Mouse (Mus musculus): Measurements from ENCODE around the gene Krtcap2.

The Krtcap2 gene

DNA sequence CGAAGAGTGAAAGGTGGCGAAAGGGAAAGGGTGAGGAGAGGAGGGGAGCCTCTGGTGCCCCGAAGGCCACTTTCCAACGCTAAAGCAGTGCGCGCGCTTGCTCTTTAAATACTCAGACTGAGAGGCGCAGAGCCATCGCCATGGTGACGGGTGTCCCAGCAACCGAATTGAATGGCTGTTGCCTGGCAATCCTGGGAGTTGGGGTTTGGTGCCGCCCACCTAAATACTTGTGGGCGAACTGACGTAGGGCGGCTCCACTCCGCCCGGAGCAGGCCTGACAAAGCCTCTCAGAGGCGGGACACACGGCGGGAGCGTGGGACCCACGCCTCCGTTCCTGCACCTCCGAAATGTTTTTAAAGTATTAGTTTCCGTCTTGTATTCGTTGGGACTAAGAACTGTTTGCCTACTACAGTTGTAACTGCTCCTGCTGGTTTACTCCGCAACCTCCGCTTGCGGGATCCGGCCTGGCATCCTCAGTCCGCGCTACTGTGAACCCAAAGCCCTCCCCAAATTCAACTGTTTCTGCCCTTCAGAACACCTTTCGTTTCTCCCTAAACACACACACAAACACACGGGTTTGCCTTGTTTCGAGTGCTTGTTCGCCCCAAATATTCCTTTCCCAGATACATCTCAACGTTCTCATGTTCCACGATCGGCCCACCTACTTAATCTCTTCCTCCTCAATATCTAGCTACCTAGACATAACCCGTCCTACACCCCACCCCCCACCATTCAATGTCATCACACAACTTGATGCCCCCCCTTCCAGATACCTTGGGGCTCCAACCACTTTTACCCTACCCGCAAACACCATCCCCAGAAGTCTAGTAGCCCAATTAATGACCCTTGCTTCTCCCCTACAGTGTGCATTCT, 18.2 kb upstream of the Krtcap2 start:
- H3K27me3 ChIP-seq (ENCODE audit: insufficient read depth, low read length), result peaks cover 18% of the 10 kb centered on the region
- no peaks in the 10 kb centered on the region for H3K9me3 ChIP-seq (ENCODE audit: low read length)
- peaks cover 16% of the 10 kb centered on the region for H3K36me3 ChIP-seq (ENCODE audit: insufficient read depth, low read length)
- H3K4me3 ChIP-seq (replicated peaks; ENCODE audit: low read length), result peak overlapping the region; percentile 80
- TF ChIP-seq NANOG (IDR thresholded peaks at IDR 0.05; ENCODE audit: borderline replicate concordance, low read length) (no peak), POU5F1 (IDR thresholded peaks at IDR 0.05; ENCODE audit: borderline replicate concordance, low read length) (no peak), CTCF (conservative IDR thresholded peaks at IDR 0.05; ENCODE audit: low read length) (no peak)
- peaks cover 78% of the 10 kb centered on the region for H3K4me1 ChIP-seq (replicated peaks; ENCODE audit: low read depth, low read length)

DNA sequence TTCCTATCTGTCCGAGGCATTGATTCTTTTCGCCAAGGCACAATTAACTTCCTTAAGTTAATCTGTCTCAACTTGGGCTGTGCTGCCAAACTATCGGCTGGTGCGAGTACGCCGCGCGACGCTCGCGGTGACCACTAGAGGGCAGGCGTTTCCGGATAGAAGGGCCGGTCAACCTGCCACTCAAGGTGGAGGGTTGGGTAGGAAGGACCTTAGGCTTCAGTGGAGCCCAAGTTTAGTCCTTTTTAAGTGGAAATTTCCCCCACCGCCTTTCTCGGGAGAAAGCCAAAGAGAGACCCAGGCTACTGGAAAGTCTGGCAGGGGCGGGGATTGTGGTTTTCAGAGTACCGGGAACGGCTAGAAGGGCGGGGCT, 17.6 kb upstream of the Krtcap2 start:
- Histone ChIP-seq H3K4me3 (replicated peaks; ENCODE audit: low read length) (peak overlapping the region; percentile 80), H3K36me3 (ENCODE audit: insufficient read depth, low read length) (peaks cover 9% of the 10 kb centered on the region), H3K9me3 (ENCODE audit: low read length) (no peaks in the 10 kb centered on the region), H3K4me1 (replicated peaks; ENCODE audit: low read depth, low read length) (peaks cover 81% of the 10 kb centered on the region), H3K27me3 (ENCODE audit: insufficient read depth, low read length) (peaks cover 21% of the 10 kb centered on the region)
- TF ChIP-seq CTCF (conservative IDR thresholded peaks at IDR 0.05; ENCODE audit: low read length) (peak; percentile 91), NANOG (IDR thresholded peaks at IDR 0.05; ENCODE audit: borderline replicate concordance, low read length) (no peak)

DNA sequence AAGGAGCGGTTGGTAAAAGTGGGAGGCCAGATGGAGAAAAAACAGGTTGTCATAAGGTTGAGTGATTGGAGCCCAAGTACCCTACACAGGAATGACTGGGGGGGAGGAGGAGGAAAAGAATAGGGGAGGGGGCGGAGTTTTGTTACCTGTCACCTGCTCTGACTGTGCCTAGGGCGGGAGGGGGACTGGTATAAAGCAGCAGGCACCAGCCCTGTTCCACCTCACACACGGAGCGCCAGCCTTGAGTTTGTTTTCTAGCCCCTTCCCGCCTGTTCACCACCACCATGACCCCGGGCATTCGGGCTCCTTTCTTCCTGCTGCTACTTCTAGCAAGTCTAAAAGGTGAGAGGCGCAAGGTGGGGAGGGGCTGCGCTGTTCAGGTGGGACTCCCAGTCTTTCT, 16.9 kb upstream of the Krtcap2 start, which contains the start of gene Muc1:
TSS of gene Muc1 (plus strand) at position 222 of the 400 bp plus-strand sequence.
- H3K9me3 ChIP-seq (ENCODE audit: low read length), result no peaks in the 10 kb centered on the region
- H3K4me1 ChIP-seq (replicated peaks; ENCODE audit: low read depth, low read length), result peaks cover 81% of the 10 kb centered on the region
- peak within 1 kb of the TSS; percentile 80 for H3K4me3 ChIP-seq (replicated peaks; ENCODE audit: low read length)
- peaks cover 3% of the 10 kb centered on the region for H3K36me3 ChIP-seq (ENCODE audit: insufficient read depth, low read length)
- no peak for TF ChIP-seq NANOG (IDR thresholded peaks at IDR 0.05; ENCODE audit: borderline replicate concordance, low read length)
- TF ChIP-seq POU5F1 (IDR thresholded peaks at IDR 0.05; ENCODE audit: borderline replicate concordance, low read length), result no peak
- TF ChIP-seq CTCF (conservative IDR thresholded peaks at IDR 0.05; ENCODE audit: low read length), result no peak
- H3K27me3 ChIP-seq (ENCODE audit: insufficient read depth, low read length), result peaks cover 21% of the 10 kb centered on the region

DNA sequence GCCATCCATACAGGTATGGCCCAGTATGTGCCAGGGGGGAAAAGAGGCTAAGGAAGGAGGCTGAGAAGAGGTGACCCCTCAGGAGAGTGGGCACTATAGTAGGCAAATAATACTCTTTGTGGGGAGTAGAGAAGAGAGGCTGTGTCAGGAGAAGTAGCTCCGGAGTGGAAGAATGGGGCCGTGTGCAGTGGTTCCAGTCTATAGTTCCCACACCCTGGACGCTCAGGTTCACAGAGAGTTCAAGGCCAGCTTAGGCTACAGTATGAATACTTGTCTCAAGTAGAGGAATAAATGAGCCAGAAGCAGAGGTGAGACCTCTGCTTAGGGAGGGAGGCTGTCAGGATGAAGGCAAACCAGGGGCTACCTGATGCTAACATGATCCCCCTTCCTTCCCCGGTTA, 16.5 kb upstream of the Krtcap2 start:
- H3K36me3 ChIP-seq (ENCODE audit: insufficient read depth, low read length), result no peaks in the 10 kb centered on the region
- TF ChIP-seq CTCF (conservative IDR thresholded peaks at IDR 0.05; ENCODE audit: low read length) (no peak), POU5F1 (IDR thresholded peaks at IDR 0.05; ENCODE audit: borderline replicate concordance, low read length) (no peak), NANOG (IDR thresholded peaks at IDR 0.05; ENCODE audit: borderline replicate concordance, low read length) (no peak)
- H3K4me1 ChIP-seq (replicated peaks; ENCODE audit: low read depth, low read length), result peaks cover 81% of the 10 kb centered on the region
- H3K9me3 ChIP-seq (ENCODE audit: low read length), result no peaks in the 10 kb centered on the region
- peaks cover 21% of the 10 kb centered on the region for H3K27me3 ChIP-seq (ENCODE audit: insufficient read depth, low read length)
- H3K4me3 ChIP-seq (replicated peaks; ENCODE audit: low read length), result peak overlapping the region; percentile 80

DNA sequence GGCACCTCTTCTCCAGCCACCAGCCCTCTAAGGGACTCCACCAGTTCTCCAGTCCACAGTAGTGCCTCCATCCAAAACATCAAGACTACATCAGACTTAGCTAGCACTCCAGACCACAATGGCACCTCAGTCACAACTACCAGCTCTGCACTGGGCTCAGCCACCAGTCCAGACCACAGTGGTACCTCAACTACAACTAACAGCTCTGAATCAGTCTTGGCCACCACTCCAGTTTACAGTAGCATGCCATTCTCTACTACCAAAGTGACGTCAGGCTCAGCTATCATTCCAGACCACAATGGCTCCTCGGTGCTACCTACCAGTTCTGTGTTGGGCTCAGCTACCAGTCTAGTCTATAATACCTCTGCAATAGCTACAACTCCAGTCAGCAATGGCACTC, 15.2 kb upstream of the Krtcap2 start:
- Histone ChIP-seq H3K9me3 (ENCODE audit: low read length) (no peaks in the 10 kb centered on the region), H3K36me3 (ENCODE audit: insufficient read depth, low read length) (no peaks in the 10 kb centered on the region), H3K4me1 (replicated peaks; ENCODE audit: low read depth, low read length) (peaks cover 81% of the 10 kb centered on the region), H3K27me3 (ENCODE audit: insufficient read depth, low read length) (peaks cover 32% of the 10 kb centered on the region), H3K4me3 (replicated peaks; ENCODE audit: low read length) (no peak overlapping the region)
- TF ChIP-seq NANOG (IDR thresholded peaks at IDR 0.05; ENCODE audit: borderline replicate concordance, low read length) (no peak), CTCF (conservative IDR thresholded peaks at IDR 0.05; ENCODE audit: low read length) (no peak), POU5F1 (IDR thresholded peaks at IDR 0.05; ENCODE audit: borderline replicate concordance, low read length) (no peak)

DNA sequence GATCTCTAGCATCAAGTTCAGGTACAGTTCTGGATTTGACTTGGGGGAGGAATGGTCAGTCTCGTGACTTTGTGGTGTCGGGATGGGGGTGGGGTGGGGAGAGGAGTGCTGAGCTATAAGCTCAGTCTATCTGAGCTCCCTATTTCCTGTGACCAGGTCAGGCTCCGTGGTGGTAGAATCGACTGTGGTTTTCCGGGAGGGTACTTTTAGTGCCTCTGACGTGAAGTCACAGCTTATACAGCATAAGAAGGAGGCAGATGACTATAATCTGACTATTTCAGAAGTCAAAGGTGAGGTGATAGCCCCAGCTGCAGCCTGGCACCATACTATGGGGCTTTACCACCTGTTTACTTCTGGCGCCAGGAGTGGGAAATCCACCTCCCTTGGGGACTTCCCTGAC, 14.4 kb upstream of the Krtcap2 start:
- Histone ChIP-seq H3K27me3 (ENCODE audit: insufficient read depth, low read length) (peaks cover 40% of the 10 kb centered on the region), H3K9me3 (ENCODE audit: low read length) (no peaks in the 10 kb centered on the region), H3K4me3 (replicated peaks; ENCODE audit: low read length) (no peak overlapping the region), H3K36me3 (ENCODE audit: insufficient read depth, low read length) (no peaks in the 10 kb centered on the region), H3K4me1 (replicated peaks; ENCODE audit: low read depth, low read length) (peaks cover 83% of the 10 kb centered on the region)
- TF ChIP-seq CTCF (conservative IDR thresholded peaks at IDR 0.05; ENCODE audit: low read length) (no peak), NANOG (IDR thresholded peaks at IDR 0.05; ENCODE audit: borderline replicate concordance, low read length) (no peak), POU5F1 (IDR thresholded peaks at IDR 0.05; ENCODE audit: borderline replicate concordance, low read length) (no peak)

DNA sequence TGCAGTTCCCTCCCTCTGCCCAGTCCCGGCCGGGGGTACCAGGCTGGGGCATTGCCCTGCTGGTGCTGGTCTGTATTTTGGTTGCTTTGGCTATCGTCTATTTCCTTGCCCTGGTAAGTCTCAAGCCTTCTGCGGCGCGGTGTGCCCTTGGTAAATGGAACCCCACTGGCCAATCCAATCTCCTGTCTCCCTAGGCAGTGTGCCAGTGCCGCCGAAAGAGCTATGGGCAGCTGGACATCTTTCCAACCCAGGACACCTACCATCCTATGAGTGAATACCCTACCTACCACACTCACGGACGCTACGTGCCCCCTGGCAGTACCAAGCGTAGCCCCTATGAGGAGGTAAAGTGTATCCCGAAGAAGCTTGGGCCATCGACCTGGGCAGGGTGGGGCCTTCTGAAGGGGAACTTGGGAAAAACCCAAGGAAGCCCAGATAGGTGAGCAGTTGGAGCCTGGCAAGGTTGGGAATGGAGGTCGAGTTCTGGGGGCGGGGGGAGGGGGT, 13.9 kb upstream of the Krtcap2 start:
- TF ChIP-seq POU5F1 (IDR thresholded peaks at IDR 0.05; ENCODE audit: borderline replicate concordance, low read length) (no peak), CTCF (conservative IDR thresholded peaks at IDR 0.05; ENCODE audit: low read length) (no peak), NANOG (IDR thresholded peaks at IDR 0.05; ENCODE audit: borderline replicate concordance, low read length) (no peak)
- Histone ChIP-seq H3K27me3 (ENCODE audit: insufficient read depth, low read length) (peaks cover 44% of the 10 kb centered on the region), H3K9me3 (ENCODE audit: low read length) (no peaks in the 10 kb centered on the region), H3K4me1 (replicated peaks; ENCODE audit: low read depth, low read length) (peaks cover 82% of the 10 kb centered on the region), H3K36me3 (ENCODE audit: insufficient read depth, low read length) (no peaks in the 10 kb centered on the region), H3K4me3 (replicated peaks; ENCODE audit: low read length) (no peak overlapping the region)

DNA sequence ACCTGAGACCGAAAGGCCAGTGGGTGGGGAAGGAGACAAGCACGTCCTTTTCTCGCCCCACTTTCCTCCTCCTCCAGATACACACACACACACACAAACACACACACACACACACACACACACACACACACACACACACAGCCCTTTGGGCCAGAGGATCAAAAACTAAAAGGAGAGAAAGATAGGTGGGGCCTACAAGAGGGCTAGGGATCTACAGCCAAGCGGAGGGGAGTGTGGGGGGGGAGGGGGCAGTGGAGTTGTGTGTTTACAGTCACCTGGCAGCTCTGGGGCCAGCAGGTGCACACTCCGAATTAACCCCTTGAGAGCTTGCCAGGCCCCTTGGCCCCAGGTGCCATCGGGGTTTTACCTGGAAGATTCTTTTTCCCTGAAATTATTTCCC, 13.2 kb upstream of the Krtcap2 start:
- no peak for TF ChIP-seq CTCF (conservative IDR thresholded peaks at IDR 0.05; ENCODE audit: low read length)
- Histone ChIP-seq H3K27me3 (ENCODE audit: insufficient read depth, low read length) (peaks cover 51% of the 10 kb centered on the region), H3K4me3 (replicated peaks; ENCODE audit: low read length) (no peak overlapping the region), H3K36me3 (ENCODE audit: insufficient read depth, low read length) (no peaks in the 10 kb centered on the region), H3K4me1 (replicated peaks; ENCODE audit: low read depth, low read length) (peaks cover 83% of the 10 kb centered on the region), H3K9me3 (ENCODE audit: low read length) (no peaks in the 10 kb centered on the region)

Data from E14TG2a.4 (cell line).